Mouse (Mus musculus) intestine, postnatal 0 days (tissue): Measurements from ENCODE around the gene Ece2. TPM values are rescaled to one million over a fixed set of nuclear protein-coding genes. Genes with fewer than 3 reads are reported as not detected.
A peak's percentile ranks its signal among the peaks of the same experiment; 100 is the strongest.

Experiments used
- ATAC-seq: fragments of 200-750 bp; cut with Nextera tagmentation; 2 replicates; pipeline ENCODE4 v1.8.0; 2017; ENCODE audit warnings: mild to moderate bottlenecking, moderate TSS enrichment, moderate library complexity
- H3K27ac ChIP-seq: fragments of 300-500 bp; sonication (generic); 2 replicates; pipeline ENCODE4 v1.5.1; 2014; ENCODE audit warnings: mild to moderate bottlenecking, low read depth, low read length, moderate library complexity
- H3K27me3 ChIP-seq: fragments of 300-500 bp; sonication (generic); replicated peaks from 2 replicates; pipeline ENCODE4 v1.6.1; 2014; ENCODE audit warnings: low read length, mixed read lengths; ENCODE audit not compliant: control insufficient read depth, insufficient read depth
- H3K36me3 ChIP-seq: fragments of 300-500 bp; sonication (generic); 2 replicates; pipeline ENCODE4 v1.6.1; 2014; ENCODE audit warnings: mild to moderate bottlenecking, moderate library complexity; ENCODE audit not compliant: control insufficient read depth, insufficient read depth
- H3K4me1 ChIP-seq: fragments of 300-500 bp; sonication (generic); replicated peaks from 2 replicates; pipeline ENCODE4 v1.6.1; 2014; ENCODE audit warnings: antibody characterized with exemption, low read length, mixed read lengths; ENCODE audit not compliant: control insufficient read depth, insufficient read depth
- H3K4me2 ChIP-seq: fragments of 300-500 bp; sonication (generic); replicated peaks from 2 replicates; pipeline ENCODE4 v1.6.1; 2014; ENCODE audit warnings: low read depth, mild to moderate bottlenecking, moderate library complexity
- H3K4me3 ChIP-seq: fragments of 300-500 bp; sonication (generic); 2 replicates; pipeline ENCODE4 v1.5.1; 2014; ENCODE audit warnings: low read depth, low read length
- H3K9ac ChIP-seq: fragments of 300-500 bp; sonication (generic); 2 replicates; pipeline ENCODE4 v1.6.1; 2014; ENCODE audit warnings: mild to moderate bottlenecking, low read depth, low read length
- H3K9me3 ChIP-seq: fragments of 300-500 bp; sonication (generic); 2 replicates; pipeline ENCODE4 v1.6.1; 2016; ENCODE audit warnings: mixed run types; ENCODE audit not compliant: control insufficient read depth
- CTCF ChIP-seq: sonication (generic); IDR thresholded peaks from 2 replicates; pipeline ENCODE4 v1.5.1; 2016; ENCODE audit warnings: low read depth, mild to moderate bottlenecking, control low read depth, antibody characterized with exemption, moderate library complexity
- WGBS: fragments of 180-500 bp; shearing (Covaris S2); extraction: QIAGEN DNeasy Blood & Tissue Kit; methylation state at CpG from one replicate; pipeline ENCODE4 v1.1.7; 2014; 5-methylcytosine and 5-hydroxymethylcytosine counted together
- polyA plus RNA-seq: library from polyadenylated mRNA; unstranded; fragments of >200 nt; fragmentation: Nextera tagmentation; extraction: Ambion mirVana; gene quantifications from 2 replicates; pipeline ENCODE4 v1.2.1, GENCODE M21; 2015

The Ece2 gene
- polyA plus RNA-seq, 1 experiment from 2014 or later = 0.17 TPM

- ATAC-seq = no peak
- no peaks in the 10 kb centered on the region for H3K9me3 ChIP-seq
- H3K27ac ChIP-seq = no peak overlapping the region
- H3K4me2 ChIP-seq = no peak overlapping the region
- H3K27me3 ChIP-seq = no peaks in the 10 kb centered on the region
- TF ChIP-seq CTCF = no peak
- no peak overlapping the region for H3K9ac ChIP-seq
- H3K36me3 ChIP-seq = peaks cover 2% of the 10 kb centered on the region
- no peaks in the 10 kb centered on the region; the same call in 1 of the 2 replicates for H3K4me1 ChIP-seq
- H3K4me3 ChIP-seq = no peak overlapping the region
- 82% methylated on average over 3 of the region's 3 CpGs for WGBS
These were observed 40.7 kb downstream of the Ece2 start for GRCm38 (mm10) chr16:20670291-20670690.

GRCm38 (mm10) chr16:20671886-20672285 is 42.3 kb downstream of the Ece2 start:
- Histone ChIP-seq H3K9ac (no peak overlapping the region), H3K4me3 (peak overlapping the region; percentile 93; the same call in 1 of the 2 replicates), H3K27ac (peak overlapping the region; percentile 98; the same call in 1 of the 2 replicates), H3K4me2 (peak overlapping the region; percentile 78), H3K27me3 (no peaks in the 10 kb centered on the region), H3K36me3 (peaks cover 17% of the 10 kb centered on the region), H3K9me3 (no peaks in the 10 kb centered on the region), H3K4me1 (no peaks in the 10 kb centered on the region; the same call in 1 of the 2 replicates)
- no peak for ATAC-seq
- TF ChIP-seq CTCF = no peak
- WGBS = 14% methylated on average over 6 of the region's 6 CpGs

- under 1% methylated on average over 36 of the region's 38 CpGs for WGBS
- Histone ChIP-seq H3K27me3 (no peaks in the 10 kb centered on the region), H3K4me3 (peak overlapping the region; percentile 93), H3K36me3 (peaks cover 24% of the 10 kb centered on the region), H3K4me2 (peak overlapping the region; percentile 78), H3K9me3 (no peaks in the 10 kb centered on the region), H3K27ac (peak overlapping the region; percentile 98), H3K4me1 (no peaks in the 10 kb centered on the region; the same call in 1 of the 2 replicates), H3K9ac (peak overlapping the region; percentile 95)
- peak; percentile 89 for ATAC-seq
- no peak for TF ChIP-seq CTCF
These were observed 42.9 kb downstream of the Ece2 start for GRCm38 (mm10) chr16:20672500-20672902.

- no peaks in the 10 kb centered on the region for H3K9me3 ChIP-seq
- peaks cover 28% of the 10 kb centered on the region for H3K36me3 ChIP-seq
- H3K4me1 ChIP-seq = no peaks in the 10 kb centered on the region; the same call in 1 of the 2 replicates
- peak; percentile 74 for ATAC-seq
- H3K4me2 ChIP-seq = peak overlapping the region; percentile 78
- H3K27me3 ChIP-seq = no peaks in the 10 kb centered on the region
- H3K27ac ChIP-seq = peak overlapping the region; percentile 98
- H3K4me3 ChIP-seq = peak overlapping the region; percentile 93
- under 1% methylated on average over 43 of the region's 78 CpGs for WGBS
- no peak for TF ChIP-seq CTCF
- H3K9ac ChIP-seq = peak overlapping the region; percentile 95
These were observed 43.5 kb downstream of the Ece2 start for GRCm38 (mm10) chr16:20672965-20673705.

GRCm38 (mm10) chr16:20673706-20674303 is 44.2 kb downstream of the Ece2 start:
- no peaks in the 10 kb centered on the region; the same call in 1 of the 2 replicates for H3K4me1 ChIP-seq
- no peaks in the 10 kb centered on the region for H3K9me3 ChIP-seq
- H3K36me3 ChIP-seq = peaks cover 34% of the 10 kb centered on the region
- H3K27ac ChIP-seq = peak overlapping the region; percentile 98
- peak overlapping the region; percentile 95 for H3K9ac ChIP-seq
- ATAC-seq = peak; percentile 55
- 1% methylated on average over 14 of the region's 14 CpGs for WGBS
- H3K4me3 ChIP-seq = peak overlapping the region; percentile 93
- no peak for TF ChIP-seq CTCF
- H3K4me2 ChIP-seq = peak overlapping the region; percentile 78
- no peaks in the 10 kb centered on the region for H3K27me3 ChIP-seq

- Histone ChIP-seq H3K27me3 (no peaks in the 10 kb centered on the region), H3K36me3 (peaks cover 48% of the 10 kb centered on the region), H3K9me3 (no peaks in the 10 kb centered on the region), H3K9ac (no peak overlapping the region), H3K4me3 (peak overlapping the region; percentile 93; the same call in 1 of the 2 replicates), H3K27ac (peak overlapping the region; percentile 2; the same call in 1 of the 2 replicates), H3K4me2 (peak overlapping the region; percentile 78; the same call in 1 of the 2 replicates), H3K4me1 (no peaks in the 10 kb centered on the region; the same call in 1 of the 2 replicates)
- no peak for TF ChIP-seq CTCF
- WGBS = 75% methylated on average over 6 of the region's 6 CpGs
- ATAC-seq = no peak
These were observed 45.6 kb downstream of the Ece2 start for GRCm38 (mm10) chr16:20675213-20675612.
